Mouse (Mus musculus) left cerebral cortex, adult 18-20 months (tissue): ENCODE measurements around the gene Rin3. TPM values are rescaled to one million over a fixed set of nuclear protein-coding genes. Genes with fewer than 3 reads are reported as not detected.
"Not testable (repeated sequence)": the region's sequence is repeated elsewhere in the genome, so short reads cannot be mapped to it uniquely, and the experiment has no call there.

ENCODE experiments used
- DNase-seq, 2 experiments: peaks; one replicate each; pipeline ENCODE4 v3.0.0; 2021 to 2022; ENCODE audit warnings: low spot score in 2 of 2, mixed read lengths in 1 of 2
- total RNA-seq, 2 experiments: library from RNA; stranded (reverse); gene quantifications; 2 replicates each; pipeline ENCODE4 v1.2.3; 2021

Rin3 gene
- total RNA-seq, 2 experiments from 2014 or later: 3.5 to 4.2 TPM

DNA sequence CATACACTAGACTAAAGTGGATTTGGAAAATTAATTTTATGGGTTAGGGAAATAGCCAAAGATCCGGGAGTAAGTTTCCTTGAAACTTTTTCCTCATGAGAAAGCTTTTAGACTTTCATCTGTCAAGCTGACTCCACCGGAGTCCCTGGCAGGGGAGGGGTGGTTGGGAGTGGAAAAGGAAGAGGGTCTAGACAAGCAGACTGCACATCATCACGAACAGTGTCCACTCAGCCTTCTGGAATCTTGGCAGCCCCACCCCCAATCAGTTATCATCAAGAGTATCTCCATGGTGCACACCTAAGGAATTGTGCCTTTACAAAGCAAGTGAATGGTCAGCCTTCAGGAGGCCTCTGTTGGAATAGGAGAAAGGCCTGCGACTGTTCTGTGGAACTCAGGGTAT is 2.6 kb upstream of the Rin3 start:
- not testable (repeated sequence) for DNase-seq

DNA sequence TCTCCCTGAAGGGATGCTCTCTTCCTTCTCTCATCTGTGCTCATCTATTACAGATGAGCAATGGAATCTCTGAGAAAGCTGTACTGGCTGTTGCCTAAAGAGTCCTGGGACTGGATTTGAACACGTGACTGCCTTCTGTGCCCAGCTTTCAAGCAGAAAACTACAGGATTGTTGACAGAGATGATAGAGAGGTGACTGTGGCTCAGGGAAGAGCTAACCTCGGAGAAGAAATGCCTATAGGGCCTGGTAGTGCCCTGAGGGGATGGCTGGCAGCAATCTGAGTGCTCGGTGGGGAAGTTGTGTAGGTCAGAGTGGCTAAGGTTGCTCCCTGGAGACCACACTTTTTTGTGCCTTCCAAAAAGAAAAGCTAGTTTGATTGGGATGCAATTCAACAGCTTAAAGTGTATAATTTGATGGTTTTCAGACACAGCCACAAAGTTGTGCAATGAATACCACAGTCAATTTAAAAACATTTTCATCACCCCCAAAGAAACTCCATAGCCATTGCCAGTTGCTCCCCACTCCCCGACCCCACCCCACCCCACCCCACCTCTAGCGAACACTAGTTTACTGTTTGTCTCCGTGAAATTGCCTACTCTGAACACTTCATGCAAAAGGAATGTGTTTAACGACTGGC is 1.9 kb upstream of the Rin3 start:
- DNase-seq: no peak

DNA sequence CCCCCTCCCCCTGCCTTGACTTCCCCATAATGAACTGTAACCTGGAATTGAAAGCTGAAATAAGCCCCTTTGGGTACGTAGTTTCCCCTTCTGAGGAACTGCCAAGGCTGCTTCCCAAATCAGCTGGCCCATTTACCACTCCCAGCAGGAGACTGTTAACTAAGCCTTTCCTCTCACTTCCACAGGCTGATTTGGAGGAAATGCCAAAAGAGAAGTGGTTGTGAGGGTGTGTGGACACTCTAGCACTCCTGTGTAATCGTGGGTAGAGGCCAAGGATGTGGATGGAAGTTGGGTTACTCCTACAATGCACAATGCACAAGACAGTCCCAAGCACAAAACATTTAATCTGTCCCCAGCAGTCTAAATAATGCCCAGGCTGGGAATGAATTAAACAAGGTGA is 722 bp upstream of the Rin3 start:
- no peak for DNase-seq

DNA sequence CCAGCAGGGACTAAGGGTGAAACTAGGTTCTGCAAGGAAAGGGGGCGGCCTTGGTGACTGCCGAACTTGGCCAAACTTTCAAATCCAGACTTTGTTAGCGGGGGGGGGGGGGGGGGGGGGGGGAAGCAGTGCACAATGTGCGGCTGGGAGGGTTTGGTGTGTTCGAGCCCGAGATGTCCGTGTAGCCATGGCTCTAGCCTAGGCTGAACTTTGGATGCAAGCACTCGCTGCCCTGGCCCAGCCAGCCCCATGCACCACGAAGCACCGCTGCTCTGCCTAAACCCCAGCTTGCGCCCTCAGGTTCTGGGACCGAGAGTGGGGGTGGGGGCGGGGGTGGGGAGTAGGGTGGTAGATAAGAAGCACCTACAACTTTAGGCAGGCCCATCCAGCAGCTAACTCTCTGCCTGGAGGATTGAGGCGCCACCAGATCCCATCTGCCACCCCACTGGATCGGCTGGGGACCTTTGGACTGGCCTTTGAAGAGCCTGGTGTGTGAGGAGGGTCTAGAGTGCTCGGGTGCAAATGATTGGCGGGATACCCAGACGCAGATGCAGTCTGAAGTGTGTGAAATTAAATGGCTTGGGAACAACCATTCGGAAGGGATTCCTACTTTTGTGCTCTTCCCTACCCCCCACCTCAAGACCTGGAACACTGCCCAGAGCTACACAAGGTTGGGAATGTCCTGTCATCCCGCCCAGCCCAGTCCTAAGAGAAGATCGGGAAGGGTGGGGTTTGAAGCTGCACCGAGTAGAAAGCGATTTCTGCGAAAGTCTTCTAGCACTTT is 827 bp downstream of the Rin3 start:
- DNase-seq: no peak

DNA sequence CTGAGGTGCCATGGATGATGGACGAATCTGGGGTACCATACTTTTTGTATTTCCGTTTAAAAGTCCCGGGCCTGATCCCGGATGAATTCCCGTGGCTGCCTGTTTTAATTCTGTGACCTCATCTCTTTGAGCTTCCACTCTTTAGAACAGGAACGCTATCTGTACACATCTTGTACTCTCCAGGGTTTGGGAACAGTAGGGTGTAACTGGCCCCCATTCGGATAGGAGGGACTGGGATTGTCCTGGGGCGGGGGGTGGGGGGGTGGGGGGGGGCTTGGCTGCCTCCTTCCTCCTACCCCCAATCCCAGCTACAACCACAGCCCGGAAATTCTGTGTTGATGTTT is 1.4 kb downstream of the Rin3 start:
- no peak for DNase-seq

DNA sequence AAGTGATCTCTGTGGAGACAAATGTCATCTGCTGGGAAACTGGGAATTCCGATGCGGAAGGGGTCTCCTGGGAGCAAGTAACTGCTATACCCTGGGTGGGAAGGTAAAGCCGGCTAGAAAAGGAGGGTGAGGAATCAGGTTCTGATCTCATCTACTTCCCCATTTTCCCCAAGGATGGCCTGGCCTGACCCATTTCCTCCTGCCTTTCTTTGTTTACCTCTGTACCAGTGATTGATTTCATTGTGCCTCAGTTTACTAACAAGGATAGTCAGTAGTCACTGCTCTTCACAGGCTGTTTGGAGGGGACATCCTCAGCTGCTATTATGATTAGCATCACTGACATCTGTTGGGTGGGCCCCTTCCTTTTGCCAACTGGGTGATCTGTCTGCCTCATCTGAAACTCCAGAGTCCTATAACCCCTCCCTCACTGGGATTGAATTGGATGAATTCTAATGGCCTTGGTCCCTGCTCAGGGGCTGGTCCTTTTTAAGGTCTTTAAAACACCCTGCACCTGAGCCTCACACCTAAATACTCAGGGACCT is 1.8 kb downstream of the Rin3 start:
- DNase-seq: no peak

DNA sequence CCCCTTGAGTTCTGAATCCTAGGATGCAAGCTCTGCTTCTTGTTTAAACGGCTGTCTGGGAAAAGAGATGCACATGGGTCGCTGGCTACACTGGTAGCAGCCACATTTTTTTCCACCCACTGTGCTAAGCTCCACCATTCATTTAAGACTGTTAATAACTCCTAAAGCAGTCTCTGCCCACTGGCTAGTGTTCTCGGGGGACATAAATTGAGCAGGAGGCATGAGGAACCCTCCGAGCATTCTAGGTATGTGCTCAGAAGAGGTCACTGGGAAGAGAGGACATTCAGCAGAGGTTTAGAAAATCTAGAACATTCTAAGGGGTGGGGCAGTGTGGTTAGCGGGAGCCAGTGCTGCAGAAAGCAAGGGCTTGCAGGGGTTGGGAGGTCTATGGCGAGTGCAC is 2.5 kb downstream of the Rin3 start:
- DNase-seq: no peak

DNA sequence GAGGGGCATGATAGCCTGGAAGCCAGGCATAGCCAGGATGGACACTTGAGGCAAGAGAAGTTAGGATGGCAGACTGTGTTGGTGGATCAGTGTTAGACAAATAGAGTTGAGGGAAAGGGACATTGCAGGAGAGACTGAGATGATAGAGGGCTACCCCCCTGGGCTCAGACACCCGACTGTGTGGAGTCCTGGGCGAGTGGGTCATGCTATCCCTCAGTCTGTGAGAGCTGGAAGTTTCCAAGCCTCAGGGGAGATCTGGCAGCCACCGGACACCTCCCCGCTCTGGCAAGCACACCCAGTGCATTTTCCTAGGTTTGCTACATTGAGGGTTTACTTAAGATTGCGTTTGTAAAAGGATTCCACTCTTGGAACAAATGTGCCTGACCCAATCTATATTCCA is 2.9 kb downstream of the Rin3 start:
- DNase-seq: no peak

DNA sequence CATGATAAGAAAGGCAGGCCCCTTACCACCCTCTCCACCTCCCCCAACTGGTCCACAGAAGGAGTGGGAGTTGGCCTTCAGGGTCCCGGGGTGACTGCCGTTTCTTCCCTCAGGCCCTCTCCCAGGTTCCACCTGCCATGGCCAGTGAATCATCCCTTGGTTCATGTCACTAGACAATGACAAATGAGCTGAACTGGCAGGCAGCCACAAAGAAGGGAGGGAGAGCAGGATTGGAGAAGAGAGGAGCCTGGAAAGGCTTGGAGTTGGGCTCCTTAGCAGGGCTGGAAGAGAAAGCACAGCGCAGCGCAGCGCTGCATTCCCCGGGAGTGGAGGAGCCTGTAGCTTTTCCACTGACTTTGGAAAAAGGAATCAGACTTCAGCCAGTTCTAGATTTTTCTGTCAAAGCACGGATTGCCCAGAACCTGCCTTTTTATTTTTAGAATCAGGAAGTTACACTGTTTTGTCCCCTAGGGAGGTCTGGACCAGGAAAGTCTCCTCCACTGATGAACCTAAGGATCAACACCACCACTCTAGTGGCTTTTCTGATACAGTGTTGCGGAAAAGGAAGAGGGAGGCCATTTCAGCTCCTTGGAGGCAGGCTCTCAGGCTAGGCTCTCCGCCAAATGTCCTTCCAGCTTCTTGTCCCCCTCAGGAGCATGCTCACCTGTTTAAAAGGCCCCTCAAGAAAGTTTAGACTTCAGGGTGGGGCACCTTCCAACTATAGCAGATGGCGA is 4.0 kb downstream of the Rin3 start:
- peak; percentile 42 to 47 for DNase-seq

DNA sequence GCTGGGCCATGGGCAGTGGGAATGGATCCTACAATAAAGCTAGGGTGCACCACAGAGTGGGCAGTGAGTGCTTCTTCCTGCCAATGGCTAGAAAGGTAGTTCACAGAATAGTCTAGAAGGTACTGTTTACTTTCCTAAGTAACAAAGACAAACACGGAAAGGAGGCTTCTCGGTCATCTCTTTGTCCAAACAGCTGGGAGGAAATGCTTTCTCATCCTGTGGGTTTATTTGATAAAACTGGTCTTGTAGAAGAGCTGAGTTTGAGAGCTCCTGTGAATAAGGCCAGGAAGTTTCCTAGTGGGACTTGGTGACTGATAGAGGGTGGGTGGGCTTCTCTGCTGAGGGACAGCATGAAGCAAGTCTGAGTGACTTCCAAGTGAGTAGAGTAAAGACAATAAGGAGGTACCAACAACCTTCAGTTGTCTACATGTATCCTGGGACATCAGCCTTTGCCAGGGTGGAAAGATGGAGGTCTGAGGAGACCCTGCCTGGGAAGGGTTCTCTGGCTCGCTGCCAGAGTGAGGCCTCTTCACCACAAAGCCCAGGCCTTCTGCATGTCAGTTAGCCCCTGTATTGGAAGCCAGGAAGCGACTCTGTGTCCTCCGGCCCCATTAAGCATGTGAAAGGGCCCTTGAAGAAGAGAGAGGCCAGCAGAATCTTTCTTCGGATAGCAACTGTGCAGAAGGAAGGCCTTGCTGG is 5.2 kb downstream of the Rin3 start:
- DNase-seq: no peak

DNA sequence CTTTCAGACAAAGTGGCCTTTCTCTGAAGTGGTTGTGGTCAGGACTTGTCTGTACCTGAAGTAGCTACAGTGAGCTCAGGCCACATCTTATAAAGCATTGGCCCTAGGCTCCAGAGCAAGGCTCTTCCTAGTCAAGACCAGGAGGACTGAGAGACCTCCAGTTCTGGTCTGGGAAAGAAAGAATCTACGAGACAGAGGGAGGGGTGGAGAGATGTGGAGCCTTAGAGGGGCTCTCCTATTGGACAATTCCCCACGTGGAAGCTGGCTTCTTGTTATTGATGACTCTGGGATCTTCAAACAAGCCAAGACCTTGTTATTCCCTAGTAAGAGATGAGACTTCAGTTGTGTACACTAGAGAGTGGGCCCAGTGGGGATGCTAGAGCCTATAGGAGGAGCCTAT is 6.0 kb downstream of the Rin3 start:
- DNase-seq: no peak

DNA sequence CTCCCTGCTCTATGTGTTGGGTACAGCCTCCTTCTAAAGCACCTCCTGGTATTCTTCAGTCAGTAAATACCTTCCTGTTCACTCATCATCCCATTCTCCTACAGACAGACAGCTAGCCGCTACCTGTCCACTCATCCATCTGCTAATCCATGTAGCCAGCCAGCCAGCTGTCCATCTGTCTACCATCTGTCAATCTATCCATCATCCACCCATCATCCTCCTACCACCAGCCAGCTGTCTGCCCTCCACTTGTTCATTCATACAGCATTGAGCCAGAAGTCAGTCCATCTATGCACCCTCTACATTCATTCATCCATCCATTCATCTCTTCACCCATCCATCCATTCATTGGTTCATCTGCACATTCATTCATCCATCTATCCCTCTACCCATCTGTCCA is 6.7 kb downstream of the Rin3 start:
- DNase-seq: no peak

DNA sequence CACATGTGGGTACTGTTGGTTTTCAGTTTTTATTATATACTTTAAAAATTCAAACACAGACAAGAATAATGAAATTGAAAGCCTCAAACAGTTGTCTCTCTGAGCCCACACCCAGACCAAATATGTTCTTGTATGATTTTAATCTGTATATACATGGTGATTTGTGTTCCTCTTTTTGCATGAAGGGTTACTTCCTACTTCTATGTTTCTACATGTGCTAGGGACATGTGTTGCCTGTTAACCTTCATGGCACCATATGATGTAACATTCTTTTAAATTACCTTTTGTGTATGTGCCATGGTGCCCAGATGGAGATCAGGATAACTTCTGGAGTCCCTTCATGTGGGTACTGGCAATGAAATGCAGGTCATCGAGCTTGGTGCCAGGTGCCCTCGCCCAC is 7.8 kb downstream of the Rin3 start:
- DNase-seq: no peak

DNA sequence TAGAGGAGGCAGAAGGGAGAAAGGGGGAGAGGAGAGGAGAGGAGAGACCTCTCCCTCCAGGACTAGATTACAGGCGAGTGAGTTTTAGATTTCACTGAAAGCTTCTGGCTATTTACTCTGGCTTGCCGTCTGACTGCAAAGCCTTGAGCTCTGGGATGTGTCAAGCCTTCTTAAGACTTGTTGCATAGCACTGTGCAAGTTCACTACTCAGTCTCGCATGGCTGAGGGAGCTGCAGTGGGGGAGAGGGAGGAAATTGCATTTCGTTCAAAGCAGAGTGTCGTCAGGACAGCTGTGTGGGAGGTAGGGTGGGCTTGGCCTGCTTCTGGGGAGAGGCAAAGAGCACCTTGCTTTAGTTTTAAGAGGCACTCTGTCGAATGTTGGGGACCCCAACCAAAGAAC is 8.8 kb downstream of the Rin3 start:
- no peak for DNase-seq

DNA sequence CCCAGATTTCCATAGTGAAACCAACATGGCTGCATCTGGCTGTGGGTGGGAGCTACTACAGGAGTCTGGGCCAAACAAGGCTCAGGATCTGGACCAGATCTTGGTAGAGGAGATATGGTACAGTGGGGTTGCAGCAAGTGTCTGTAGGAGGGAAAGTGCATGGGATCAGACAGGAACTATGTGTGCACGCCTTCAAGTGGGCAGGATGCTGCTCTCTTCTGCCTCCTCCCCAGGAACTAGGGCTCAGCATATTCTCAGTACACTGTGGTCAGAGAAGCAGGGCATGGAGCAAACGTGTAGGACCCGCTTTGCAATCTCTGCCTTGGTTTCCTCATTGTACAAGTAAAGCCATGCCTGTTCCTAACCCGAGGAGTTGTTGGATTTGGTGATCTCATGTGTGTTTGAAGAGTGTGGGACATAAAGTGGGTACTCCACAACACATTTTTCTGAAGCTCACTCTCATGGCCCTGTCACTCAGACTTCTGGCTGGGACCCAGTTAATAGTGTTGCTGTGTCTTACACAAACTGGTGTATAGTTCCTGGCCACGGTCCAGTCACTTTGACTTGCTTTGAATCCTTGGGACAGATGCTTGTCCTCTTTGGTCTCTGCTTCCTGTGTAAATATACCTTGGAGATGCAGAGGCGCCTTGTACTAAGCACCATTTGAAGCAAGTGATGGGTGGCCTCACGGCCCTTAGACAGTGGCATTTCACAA is 9.8 kb downstream of the Rin3 start:
- no peak for DNase-seq

DNA sequence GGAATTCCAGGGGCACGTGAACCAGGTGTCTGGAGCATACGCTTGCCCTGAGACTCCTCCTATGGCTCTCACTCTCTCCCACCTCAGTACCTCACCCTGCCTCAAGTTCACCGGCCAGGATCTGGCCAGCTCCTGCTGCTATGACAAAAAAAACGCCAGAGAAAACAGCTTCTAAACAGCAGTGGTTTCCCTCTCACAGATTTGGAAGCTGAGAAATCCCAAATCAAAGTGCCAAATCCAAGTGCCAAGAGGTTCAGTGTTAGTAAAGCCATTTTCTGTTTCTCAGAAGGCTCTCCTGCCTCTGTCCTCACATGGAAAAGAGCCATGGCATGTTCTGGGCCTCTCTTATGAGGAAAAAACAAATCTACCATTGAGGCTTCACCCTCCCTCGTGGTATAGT is 11.8 kb downstream of the Rin3 start:
- DNase-seq: no peak

DNA sequence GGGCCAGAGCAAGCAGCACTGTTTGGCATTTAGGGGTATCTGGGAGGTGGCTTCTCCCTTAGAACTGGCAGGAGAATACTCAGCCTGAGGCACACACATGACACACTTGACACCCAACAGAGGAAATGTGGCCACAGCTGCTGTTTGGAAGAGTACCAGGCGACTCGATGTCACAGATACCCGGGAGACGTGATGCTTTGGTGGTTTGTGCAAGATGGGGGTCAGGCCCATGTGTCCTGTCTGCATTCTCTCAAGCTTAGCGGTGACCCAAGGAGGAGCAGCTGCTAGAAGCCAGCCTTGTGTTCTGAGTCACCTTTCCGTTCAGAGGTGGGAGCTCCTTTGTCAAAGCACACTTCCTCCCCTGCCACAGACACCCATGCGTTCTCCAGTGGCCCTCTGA is 12.4 kb downstream of the Rin3 start:
- DNase-seq: no peak

DNA sequence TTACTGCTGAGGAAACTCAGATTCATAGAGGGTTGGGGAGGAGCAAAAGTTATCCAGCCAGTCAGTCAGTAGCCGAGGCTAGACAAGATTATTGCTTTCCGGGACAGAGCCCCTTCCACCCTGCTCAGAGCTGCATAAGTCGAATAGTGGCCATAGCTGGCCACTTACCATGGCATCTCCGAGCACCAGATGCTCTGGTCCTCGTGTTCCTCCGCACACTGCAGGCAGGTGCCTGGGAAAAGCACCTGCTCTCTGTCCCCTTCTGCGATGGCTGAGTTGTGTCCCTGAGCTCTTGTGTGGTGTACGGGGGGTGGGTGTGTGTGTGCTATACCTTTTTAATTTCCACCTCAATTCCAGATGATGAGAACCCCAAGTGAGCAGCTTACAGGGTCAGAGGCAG is 12.8 kb downstream of the Rin3 start:
- DNase-seq: no peak

DNA sequence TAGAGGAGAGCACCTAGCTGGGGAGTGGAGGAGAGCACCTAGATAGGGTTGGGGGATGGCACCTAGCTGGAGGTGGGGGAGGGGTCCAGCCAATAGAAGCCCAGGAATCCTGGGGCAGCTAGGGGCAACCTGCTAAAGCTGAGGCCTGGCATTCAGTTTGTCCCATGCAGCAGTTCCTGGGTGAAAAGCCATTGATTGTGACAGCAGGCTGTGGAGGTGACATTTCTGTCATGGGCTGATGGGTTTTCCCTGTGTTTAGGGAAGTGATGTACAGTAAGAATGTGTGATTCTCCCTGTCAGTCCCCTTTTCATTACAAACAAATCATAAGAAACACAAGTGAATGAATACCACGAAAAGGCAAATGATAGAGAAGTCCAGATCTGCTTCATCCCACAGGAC is 13.5 kb downstream of the Rin3 start:
- DNase-seq: no peak

DNA sequence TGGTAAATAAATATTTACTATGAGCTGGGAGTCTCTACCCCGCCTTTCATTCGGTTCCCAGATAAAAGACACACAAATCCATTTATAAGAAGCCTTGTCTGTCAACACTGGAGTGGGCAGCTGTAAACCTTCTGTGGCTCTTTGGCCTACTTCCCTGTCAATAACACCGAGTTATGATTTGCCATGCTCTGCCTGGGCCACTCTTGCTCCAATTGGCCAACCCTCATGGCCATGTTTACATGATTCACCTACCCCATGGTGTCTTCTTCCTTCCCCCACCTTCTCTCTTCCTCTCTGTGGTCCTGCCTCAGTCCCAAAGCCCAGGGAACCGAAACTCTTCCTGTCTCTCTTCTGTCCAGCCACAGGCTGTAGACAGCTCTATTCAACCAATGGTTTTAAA is 14.1 kb downstream of the Rin3 start:
- no peak for DNase-seq

DNA sequence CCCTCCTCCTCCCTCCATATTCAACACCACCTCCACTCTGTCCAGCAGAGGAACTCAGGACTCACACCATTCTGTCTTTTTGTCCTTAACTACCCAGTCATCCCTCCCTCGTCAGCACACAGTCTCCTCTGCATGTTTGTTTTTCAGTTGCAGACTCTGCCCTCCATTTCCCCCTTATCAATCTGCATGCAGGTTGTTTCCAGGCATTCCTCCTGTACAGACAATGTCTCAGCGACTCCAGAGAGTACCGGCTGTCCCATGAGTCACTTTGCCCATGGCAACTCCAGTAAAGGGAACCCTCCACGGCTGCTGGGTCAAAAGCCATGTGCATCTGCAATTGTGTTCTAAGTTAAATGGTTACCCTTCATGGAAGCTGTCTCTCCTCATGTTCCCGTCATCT is 16.4 kb downstream of the Rin3 start:
- DNase-seq: no peak
